Mouse (Mus musculus) liver, embryonic 15.5 days (tissue): ENCODE results near the gene Rrp7a. TPM values are rescaled to one million over a fixed set of nuclear protein-coding genes. Genes with fewer than 3 reads are reported as not detected.

Experiments used
- polyA plus RNA-seq: library from polyadenylated mRNA; unstranded; fragments of >200 nt; fragmentation: Nextera tagmentation; extraction: Ambion mirVana; gene quantifications from 2 replicates; pipeline ENCODE4 v1.2.1, GENCODE M21; 2015

Gene Rrp7a
- polyA plus RNA-seq, 1 experiment from 2014 or later = 22.0 TPM

Other genes with a start within 250 kb of the Rrp7a start
- gene Tcf20, start 134.9 kb downstream of the Rrp7a start, polyA plus RNA-seq = 2.1 and 2.4 TPM in 2 replicates
- 12.1 and 12.8 TPM in 2 replicates for gene Nfam1, start 89.5 kb downstream of the Rrp7a start, polyA plus RNA-seq
- gene Serhl, start 33.3 kb downstream of the Rrp7a start, polyA plus RNA-seq = 16.0 TPM in 2 replicates
- 55.5 and 61.3 TPM in 2 replicates for gene Poldip3, start 26.6 kb upstream of the Rrp7a start, polyA plus RNA-seq
- gene Cyb5r3, start 49.8 kb upstream of the Rrp7a start, polyA plus RNA-seq = 143 and 165 TPM in 2 replicates
- 0.13 TPM in 1 of 2 replicates, not detected in the other for gene A4galt, start 129.0 kb upstream of the Rrp7a start, polyA plus RNA-seq
- gene Arfgap3, start 227.4 kb upstream of the Rrp7a start, polyA plus RNA-seq = 15.4 TPM in 2 replicates